ENCODE assay signal across 10 mouse cellular contexts in the genomic region with DNA sequence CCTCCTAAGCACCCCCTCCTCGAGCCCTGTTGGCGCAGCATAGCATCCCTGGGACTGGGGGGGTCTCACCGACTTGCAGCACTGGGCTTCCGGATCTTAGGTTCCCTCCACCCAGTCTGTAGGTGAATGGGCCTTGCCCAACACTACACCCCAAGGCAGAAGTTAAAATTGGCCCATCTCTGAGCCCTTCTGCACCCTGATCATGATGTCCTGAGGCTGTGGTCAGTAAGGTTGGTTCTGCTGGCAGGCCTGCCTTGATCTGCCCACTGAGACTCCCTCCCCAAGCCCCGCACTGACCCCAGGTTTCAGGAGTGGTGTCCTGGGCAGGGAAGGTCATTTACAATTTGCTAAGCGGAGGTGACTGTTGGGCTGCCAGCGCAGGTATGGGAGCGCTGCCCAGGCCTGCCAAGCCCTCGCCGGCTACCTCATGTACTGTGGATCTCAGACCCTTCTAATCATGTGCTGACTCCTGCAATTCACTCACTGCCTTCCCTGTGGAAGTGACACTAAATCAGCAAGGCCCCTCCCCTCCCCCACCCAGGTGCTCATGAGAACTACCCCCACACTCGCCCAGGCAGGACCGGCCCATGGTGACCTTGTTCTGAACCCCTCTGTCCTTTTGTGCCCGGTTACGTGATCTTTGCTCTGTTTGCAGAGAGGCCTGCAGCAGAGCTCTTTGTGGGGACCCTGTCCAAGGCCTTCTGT. TPM values are rescaled to one million over a fixed set of nuclear protein-coding genes. Genes with fewer than 3 reads are reported as not detected.
DNase-seq lines count a peak whose midpoint lies in the region; ATAC-seq and TF ChIP-seq lines count a peak whose summit lies in the region.
"Had no signal": no experiment of that assay in that cellular context is flagged by ENCODE, and none has a peak within 500 bp of the region (broad histone marks: within the 10 kb centered on the region; RNA-seq: fewer than 3 reads in every experiment).

No protein-coding gene starts in this region.

- intact Hi-C loops in heart, adult 2 months (cut with DNase I) = loop anchor here (5.0 to 10.0 kb wide), 3 partner anchors 338 to 666 kb away; a partner anchor contains a TSS
- intact Hi-C loops in heart, postnatal 14 days (cut with DNase I) = loop anchor here (5.0 kb wide), 1 partner anchor 351 kb away; a partner anchor contains a TSS

- TF ChIP-seq POLR2A in heart, adult 2 months (IDR thresholded peaks at IDR 0.05; ENCODE audit: insufficient read depth, low read depth, low read length) = no peak
- TF ChIP-seq POLR2A in limb, embryonic 14.5 days (IDR thresholded peaks at IDR 0.05; ENCODE audit: borderline replicate concordance, extremely low read depth, insufficient read depth, insufficient read length) = no peak

- peak in 1 of 2 experiments; percentile 56 for DNase-seq in heart, adult 2 months
- no peak for DNase-seq in heart, postnatal 14 days
- DNase-seq in CD4-positive helper T cell, adult 2 months (ENCODE audit: low read depth, low spot score) = peak; percentile 3
- DNase-seq in limb, embryonic 14.5 days (ENCODE audit: low spot score) = no peak
- DNase-seq in right cerebral cortex, adult 18-20 months = no peak
- DNase-seq in ovary, postnatal 10 days (ENCODE audit: low spot score) = no peak
- no peak for DNase-seq in left cerebral cortex, adult 9 months (ENCODE audit: low spot score in 2 of 2)

- no peak overlapping the region for H3K4me3 ChIP-seq in heart, adult 2 months
- no peak overlapping the region for H3K4me3 ChIP-seq in limb, embryonic 14.5 days (replicated peaks; ENCODE audit: low read length)

- TF ChIP-seq CTCF in heart, adult 2 months (IDR thresholded peaks at IDR 0.05) = no peak

- peak overlapping the region; percentile 99 for H3K27ac ChIP-seq in heart, adult 2 months
- peak overlapping the region; percentile 81 for H3K27ac ChIP-seq in limb, embryonic 14.5 days (replicated peaks; ENCODE audit: low read depth, low read length)

- H3K4me2 ChIP-seq in limb, embryonic 14.5 days (replicated peaks; ENCODE audit: low read depth, low read length, severe bottlenecking) = no peak overlapping the region

- TF ChIP-seq EP300 in heart, adult 2 months (IDR thresholded peaks at IDR 0.05; ENCODE audit: insufficient read depth, low read depth, low read length) = no peak

- H3K79me2 ChIP-seq in heart, adult 2 months (replicated peaks; ENCODE audit: control insufficient read depth, insufficient read depth, low read length) = no peaks in the 10 kb centered on the region

- H3K9ac ChIP-seq in heart, adult 2 months (ENCODE audit: low read depth, low read length) = peak overlapping the region; percentile 25
- H3K9ac ChIP-seq in limb, embryonic 14.5 days (ENCODE audit: low read depth, low read length, severe bottlenecking) = no peak overlapping the region

- WGBS in heart, adult 2 months = 46% methylated on average over 14 of the region's 14 CpGs
- 64% methylated on average over 14 of the region's 14 CpGs for WGBS in limb, embryonic 14.5 days

- H3K9me3 ChIP-seq in limb, embryonic 14.5 days (ENCODE audit: control insufficient read depth, low read length) = no peaks in the 10 kb centered on the region

- H3K27me3 ChIP-seq in heart, adult 2 months (ENCODE audit: control insufficient read depth, insufficient read depth, low read length) = no peaks in the 10 kb centered on the region
- no peaks in the 10 kb centered on the region for H3K27me3 ChIP-seq in limb, embryonic 14.5 days (ENCODE audit: control insufficient read depth, insufficient read depth, low read length)
- H3K27me3 ChIP-seq: Patski had no signal

- peak; percentile 6; the same call in 1 of the 2 replicates for ATAC-seq in erythroblast, adult 5-6 weeks (replicated peaks; ENCODE audit: low FRiP score, poor library complexity, severe bottlenecking)
- no peak for ATAC-seq in limb, embryonic 14.5 days (ENCODE audit: low FRiP score, low read depth)
- ATAC-seq: Patski had no signal

- peaks cover 20% of the 10 kb centered on the region; the same call in 1 of the 2 replicates for H3K36me3 ChIP-seq in heart, adult 2 months (ENCODE audit: control insufficient read depth, insufficient read depth, low read length)
- H3K36me3 ChIP-seq in limb, embryonic 14.5 days (ENCODE audit: control insufficient read depth, insufficient read depth, low read length) = peaks cover 19% of the 10 kb centered on the region; the same call in 1 of the 2 replicates

- H3K4me1 ChIP-seq in heart, adult 2 months (ENCODE audit: control insufficient read depth, insufficient read depth, low read length) = peaks cover 39% of the 10 kb centered on the region
- peaks cover 19% of the 10 kb centered on the region for H3K4me1 ChIP-seq in limb, embryonic 14.5 days (ENCODE audit: control insufficient read depth, insufficient read depth, low read length)

RNA-seq across cellular contexts. Expression of a gene that starts 6.7 kb away (rescaled TPM):
- 1 to 10 TPM; 7.4 to 8.3 TPM for total RNA-seq in heart, adult 2 months (2021)
- polyA plus RNA-seq in heart, adult 2 months (2012; rRNA removed) = 11.0 and 14.3 TPM in 2 replicates
- 10 to 100 TPM in 1 of 2 experiments, 1 to 10 TPM in 1; 7.2 to 10.1 TPM for total RNA-seq in heart, postnatal 14 days (2021)
- total RNA-seq in erythroblast, adult 5-6 weeks (2015; ENCODE audit: low replicate concordance) = 3.1 and 3.7 TPM in 2 replicates
- total RNA-seq in erythroblast, adult 5-6 weeks (2017; ENCODE audit: low replicate concordance) = 2.0 and 2.8 TPM in 2 replicates
- polyA plus RNA-seq in limb, embryonic 14.5 days (2012; rRNA removed) = 12.8 and 18.5 TPM in 2 replicates
- 9.8 and 10.3 TPM in 2 replicates for polyA plus RNA-seq in limb, embryonic 14.5 days (2014; fragmentation: Nextera tagmentation; extraction: Ambion mirVana)

RNA-seq across cellular contexts. Expression of a gene that starts 15.1 kb away (rescaled TPM):
- under 1 TPM; 0.47 to 0.70 TPM for total RNA-seq in heart, adult 2 months (2021)
- 0.32 and 0.55 TPM in 2 replicates for polyA plus RNA-seq in heart, adult 2 months (2012; rRNA removed)
- under 1 TPM; 0.32 to 0.41 TPM for total RNA-seq in heart, postnatal 14 days (2021)
- total RNA-seq in erythroblast, adult 5-6 weeks (2015; ENCODE audit: low replicate concordance) = 2.1 TPM in 1 of 2 replicates, not detected in the other
- 1.9 TPM in 1 of 2 replicates, not detected in the other for total RNA-seq in erythroblast, adult 5-6 weeks (2017; ENCODE audit: low replicate concordance)
- 0.23 and 0.42 TPM in 2 replicates for polyA plus RNA-seq in limb, embryonic 14.5 days (2012; rRNA removed)
- polyA plus RNA-seq in limb, embryonic 14.5 days (2014; fragmentation: Nextera tagmentation; extraction: Ambion mirVana) = not detected in 2 replicates
- total RNA-seq: hematopoietic stem cell, adult 5-6 weeks had no signal

RNA-seq across cellular contexts. Expression of a gene that starts 19.2 kb away (rescaled TPM):
- 10 to 100 TPM; 15.8 to 17.5 TPM for total RNA-seq in heart, adult 2 months (2021)
- 22.1 and 24.6 TPM in 2 replicates for polyA plus RNA-seq in heart, adult 2 months (2012; rRNA removed)
- 10 to 100 TPM; 16.8 to 21.4 TPM for total RNA-seq in heart, postnatal 14 days (2021)
- total RNA-seq in erythroblast, adult 5-6 weeks (2015; ENCODE audit: low replicate concordance) = 6.7 and 7.5 TPM in 2 replicates
- 3.8 and 9.6 TPM in 2 replicates for total RNA-seq in erythroblast, adult 5-6 weeks (2017; ENCODE audit: low replicate concordance)
- polyA plus RNA-seq in limb, embryonic 14.5 days (2012; rRNA removed) = 49.1 and 64.3 TPM in 2 replicates
- polyA plus RNA-seq in limb, embryonic 14.5 days (2014; fragmentation: Nextera tagmentation; extraction: Ambion mirVana) = 41.9 and 43.3 TPM in 2 replicates

RNA-seq across cellular contexts. Expression of a gene that starts 24.0 kb away (rescaled TPM):
- 10 to 100 TPM; 18.1 to 21.3 TPM for total RNA-seq in heart, adult 2 months (2021)
- 23.0 and 45.2 TPM in 2 replicates for polyA plus RNA-seq in heart, adult 2 months (2012; rRNA removed)
- 10 to 100 TPM; 17.4 to 17.6 TPM for total RNA-seq in heart, postnatal 14 days (2021)
- total RNA-seq in erythroblast, adult 5-6 weeks (2015; ENCODE audit: low replicate concordance) = 20.5 and 26.9 TPM in 2 replicates
- 18.4 and 23.7 TPM in 2 replicates for total RNA-seq in erythroblast, adult 5-6 weeks (2017; ENCODE audit: low replicate concordance)
- polyA plus RNA-seq in limb, embryonic 14.5 days (2012; rRNA removed) = 40.2 and 61.6 TPM in 2 replicates
- 42.4 and 44.4 TPM in 2 replicates for polyA plus RNA-seq in limb, embryonic 14.5 days (2014; fragmentation: Nextera tagmentation; extraction: Ambion mirVana)

RNA-seq across cellular contexts. Expression of a gene that starts 32.1 kb away (rescaled TPM):
- 1 to 10 TPM; 1.6 to 2.7 TPM for total RNA-seq in heart, adult 2 months (2021)
- polyA plus RNA-seq in heart, adult 2 months (2012; rRNA removed) = 1.1 and 1.3 TPM in 2 replicates
- total RNA-seq in heart, postnatal 14 days (2021) = 1 to 10 TPM; 2.0 to 2.2 TPM
- 2.7 and 4.4 TPM in 2 replicates for total RNA-seq in erythroblast, adult 5-6 weeks (2015; ENCODE audit: low replicate concordance)
- 4.1 and 13.7 TPM in 2 replicates for total RNA-seq in erythroblast, adult 5-6 weeks (2017; ENCODE audit: low replicate concordance)
- 15.7 and 24.3 TPM in 2 replicates for polyA plus RNA-seq in limb, embryonic 14.5 days (2012; rRNA removed)
- polyA plus RNA-seq in limb, embryonic 14.5 days (2014; fragmentation: Nextera tagmentation; extraction: Ambion mirVana) = 32.9 and 36.5 TPM in 2 replicates
